Mouse (Mus musculus) stomach, postnatal 0 days (tissue): Measurements from ENCODE around the gene Man2b1. TPM values are rescaled to one million over a fixed set of nuclear protein-coding genes. Genes with fewer than 3 reads are reported as not detected.

Experiments
- ATAC-seq: fragments of 200-750 bp; cut with Nextera tagmentation; 2 replicates; pipeline ENCODE4 v1.8.0; 2017; ENCODE audit not compliant: low FRiP score, low TSS enrichment
- DNase-seq: peaks from one replicate; pipeline ENCODE4 v3.0.0-alpha.2; 2016; ENCODE audit warnings: low spot score
- H3K27ac ChIP-seq: fragments of 300-500 bp; sonication (generic); replicated peaks from 2 replicates; pipeline ENCODE4 v1.5.1; 2014; ENCODE audit warnings: mild to moderate bottlenecking, control low read depth
- H3K27me3 ChIP-seq: fragments of 300-500 bp; sonication (generic); 2 replicates; pipeline ENCODE4 v1.6.1; 2014; ENCODE audit warnings: low read length; ENCODE audit not compliant: control insufficient read depth, insufficient read depth
- H3K36me3 ChIP-seq: fragments of 300-500 bp; sonication (generic); 2 replicates; pipeline ENCODE4 v1.6.1; 2014; ENCODE audit warnings: low read length, mixed read lengths; ENCODE audit not compliant: control insufficient read depth, insufficient read depth
- H3K4me1 ChIP-seq: fragments of 300-500 bp; sonication (generic); replicated peaks from 2 replicates; pipeline ENCODE4 v1.6.1; 2014; ENCODE audit warnings: antibody characterized with exemption; ENCODE audit not compliant: control insufficient read depth, insufficient read depth
- H3K4me2 ChIP-seq: fragments of 300-500 bp; sonication (generic); replicated peaks from 2 replicates; pipeline ENCODE4 v1.6.1; 2014; ENCODE audit warnings: low read depth, mild to moderate bottlenecking, control low read depth, moderate library complexity
- H3K4me3 ChIP-seq: fragments of 300-500 bp; sonication (generic); 2 replicates; pipeline ENCODE4 v1.5.1; 2014; ENCODE audit warnings: low read depth, low read length, control low read depth
- H3K9ac ChIP-seq: fragments of 300-500 bp; sonication (generic); 2 replicates; pipeline ENCODE4 v1.6.1; 2014; ENCODE audit warnings: mild to moderate bottlenecking, low read length, control low read depth, mixed read lengths
- H3K9me3 ChIP-seq: fragments of 300-500 bp; sonication (generic); 2 replicates; pipeline ENCODE4 v1.6.1; 2016; ENCODE audit warnings: low read length; ENCODE audit not compliant: control insufficient read depth
- CTCF ChIP-seq: IDR thresholded peaks from 2 replicates; pipeline ENCODE4 v1.5.1; 2016; ENCODE audit warnings: antibody characterized with exemption, low read depth, mild to moderate bottlenecking, moderate library complexity
- EP300 ChIP-seq: optimal IDR thresholded peaks from 2 replicates; pipeline ENCODE3; 2016; ENCODE audit warnings: antibody characterized with exemption
- WGBS: fragments of 180-500 bp; shearing (Covaris S2); extraction: QIAGEN DNeasy Blood & Tissue Kit; methylation state at CpG from one replicate; pipeline ENCODE4 v1.1.7; 2014; 5-methylcytosine and 5-hydroxymethylcytosine counted together
- polyA plus RNA-seq: library from polyadenylated mRNA; unstranded; fragments of >200 nt; fragmentation: Nextera tagmentation; extraction: Ambion mirVana; gene quantifications from 2 replicates; pipeline ENCODE4 v1.2.1, GENCODE M21; 2015

The Man2b1 gene
- polyA plus RNA-seq, 1 experiment from 2014 or later, result 29.1 TPM

DNA sequence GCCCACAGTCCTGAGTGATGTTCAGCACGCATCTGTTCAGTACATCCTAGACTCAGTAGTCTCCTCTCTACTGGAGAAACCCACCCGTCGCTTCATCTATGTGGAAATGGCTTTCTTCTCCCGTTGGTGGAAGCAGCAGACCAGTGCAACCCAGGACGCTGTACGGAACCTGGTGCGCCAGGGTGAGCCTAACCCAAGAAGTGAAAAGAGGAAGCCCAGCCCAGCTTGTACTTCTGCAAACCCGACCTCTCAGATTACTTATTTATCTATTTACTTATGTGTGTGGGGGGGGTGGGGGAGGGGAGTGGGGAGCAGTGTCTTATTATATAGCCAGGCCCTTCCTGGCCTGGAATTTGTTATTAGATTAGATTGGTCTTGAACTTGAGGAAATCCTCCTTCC lies 1.6 kb downstream of the Man2b1 start:
- no peaks in the 10 kb centered on the region for H3K9me3 ChIP-seq
- peaks cover 12% of the 10 kb centered on the region; the same call in 1 of the 2 replicates for H3K36me3 ChIP-seq
- no peak overlapping the region for H3K27ac ChIP-seq
- no peak overlapping the region for H3K4me3 ChIP-seq
- WGBS, result 76% methylated on average over 8 of the region's 8 CpGs
- H3K27me3 ChIP-seq, result no peaks in the 10 kb centered on the region
- H3K4me2 ChIP-seq, result no peak overlapping the region
- no peak overlapping the region for H3K9ac ChIP-seq
- no peak for DNase-seq
- H3K4me1 ChIP-seq, result peaks cover 5% of the 10 kb centered on the region; the same call in 1 of the 2 replicates
- no peak for TF ChIP-seq EP300
- no peak for TF ChIP-seq CTCF
- no peak for ATAC-seq

DNA sequence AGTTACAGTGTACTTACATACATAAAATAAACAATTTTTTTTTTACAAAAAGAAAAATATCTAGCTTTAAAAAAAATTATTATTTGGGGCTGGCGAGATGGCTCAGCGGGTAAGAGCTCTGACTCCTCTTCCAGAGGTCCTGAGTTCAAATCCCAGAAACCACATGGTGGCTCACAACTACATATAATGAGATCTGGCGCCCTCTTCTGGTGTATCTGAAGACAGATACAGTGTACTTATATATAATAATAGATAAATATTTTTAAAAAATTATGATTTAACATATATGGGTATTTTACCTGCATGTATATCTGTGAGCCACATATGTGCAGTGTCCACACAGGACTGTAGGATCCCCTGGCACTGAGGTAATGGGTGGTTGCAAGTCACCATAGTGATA lies 3.2 kb downstream of the Man2b1 start:
- no peak overlapping the region for H3K9ac ChIP-seq
- H3K9me3 ChIP-seq, result no peaks in the 10 kb centered on the region
- H3K36me3 ChIP-seq, result peaks cover 12% of the 10 kb centered on the region; the same call in 1 of the 2 replicates
- H3K4me2 ChIP-seq, result no peak overlapping the region
- H3K27ac ChIP-seq, result no peak overlapping the region
- H3K4me1 ChIP-seq, result peaks cover 5% of the 10 kb centered on the region; the same call in 1 of the 2 replicates
- no peaks in the 10 kb centered on the region for H3K27me3 ChIP-seq
- 82% methylated on average over 3 of the region's 3 CpGs for WGBS
- no peak overlapping the region for H3K4me3 ChIP-seq
- no peak for DNase-seq
- TF ChIP-seq CTCF (peak; percentile 38), EP300 (no peak)
- ATAC-seq, result no peak

DNA sequence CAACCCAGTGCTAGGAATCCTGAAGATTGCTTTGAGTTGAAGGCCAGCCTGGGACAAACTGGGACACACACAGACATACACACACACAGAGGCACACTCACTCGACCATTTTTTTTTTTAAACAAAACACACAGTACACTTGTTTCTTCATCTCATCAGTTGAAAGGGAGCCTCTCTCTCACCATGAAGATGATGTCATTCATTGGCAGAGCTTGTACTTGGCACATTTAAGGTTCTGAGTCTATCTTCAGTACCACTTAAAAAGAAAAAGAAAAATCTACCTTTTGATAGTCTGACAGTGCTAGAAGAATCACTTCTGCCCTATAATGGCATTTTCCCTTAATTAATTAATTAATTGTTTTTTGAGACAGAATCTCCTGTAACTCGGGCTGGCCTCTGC lies 5.7 kb downstream of the Man2b1 start:
- TF ChIP-seq CTCF, result no peak
- H3K9ac ChIP-seq, result no peak overlapping the region
- H3K9me3 ChIP-seq, result no peaks in the 10 kb centered on the region
- no peak overlapping the region for H3K4me2 ChIP-seq
- no peak for DNase-seq
- 73% methylated on average over 2 of the region's 2 CpGs for WGBS
- peaks cover 17% of the 10 kb centered on the region; the same call in 1 of the 2 replicates for H3K36me3 ChIP-seq
- no peaks in the 10 kb centered on the region for H3K27me3 ChIP-seq
- no peak for ATAC-seq
- H3K27ac ChIP-seq, result no peak overlapping the region
- H3K4me3 ChIP-seq, result no peak overlapping the region
- H3K4me1 ChIP-seq, result 0 out of 2 replicates have a peak, but pooled peaks cover under 1% of the 10 kb centered on the region

DNA sequence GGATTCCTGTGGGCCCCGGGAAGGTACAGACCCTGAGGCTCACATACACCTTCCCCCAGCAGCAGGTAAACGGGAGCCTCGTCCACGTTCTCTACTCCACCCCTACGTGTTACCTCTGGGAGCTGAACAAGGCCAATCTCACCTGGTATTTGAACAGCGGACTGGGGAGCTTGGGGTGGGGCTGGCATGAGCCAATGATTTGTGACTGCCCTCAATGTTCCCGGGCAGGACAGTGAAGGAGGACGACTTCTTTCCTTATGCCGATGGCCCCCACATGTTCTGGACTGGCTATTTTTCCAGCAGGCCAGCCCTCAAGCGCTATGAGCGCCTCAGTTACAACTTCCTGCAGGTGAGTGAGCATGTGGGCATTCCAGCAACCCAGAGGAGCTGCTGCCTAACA lies 7.8 kb downstream of the Man2b1 start:
- 81% methylated on average over 11 of the region's 11 CpGs for WGBS
- Histone ChIP-seq H3K9me3 (no peaks in the 10 kb centered on the region), H3K9ac (no peak overlapping the region), H3K27me3 (no peaks in the 10 kb centered on the region), H3K4me2 (no peak overlapping the region), H3K36me3 (peaks cover 14% of the 10 kb centered on the region), H3K4me1 (no peaks in the 10 kb centered on the region), H3K4me3 (no peak overlapping the region), H3K27ac (no peak overlapping the region)
- no peak for DNase-seq
- TF ChIP-seq EP300 (no peak), CTCF (no peak)
- no peak for ATAC-seq

DNA sequence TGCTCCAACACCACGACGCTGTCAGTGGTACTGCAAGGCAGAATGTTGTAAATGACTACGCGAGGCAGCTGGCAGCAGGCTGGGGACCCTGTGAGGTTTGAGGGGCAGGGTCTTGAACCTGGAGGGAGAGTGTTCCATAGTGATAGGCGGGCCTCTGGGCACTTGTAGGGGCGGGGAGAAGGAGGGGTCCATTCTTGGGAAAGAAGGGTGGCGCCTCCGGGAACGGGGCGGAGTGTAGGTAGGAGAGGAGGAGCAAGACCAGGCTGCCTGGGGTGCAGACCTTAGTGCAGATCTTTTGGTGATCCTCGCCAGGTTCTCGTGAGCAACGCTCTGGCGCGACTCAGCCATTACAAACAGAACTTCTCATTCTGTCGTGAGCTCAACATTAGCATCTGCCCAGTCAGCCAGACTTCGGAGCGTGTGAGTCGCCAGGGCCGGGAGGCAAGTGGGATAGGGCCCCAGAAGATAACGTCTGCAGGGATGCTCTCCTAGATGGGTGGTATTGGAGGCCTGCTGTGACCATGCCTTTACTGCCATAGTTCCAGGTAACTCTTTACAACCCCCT lies 8.5 kb downstream of the Man2b1 start:
- peak; percentile 43; the same call in 1 of the 2 replicates for ATAC-seq
- Histone ChIP-seq H3K9me3 (no peaks in the 10 kb centered on the region), H3K36me3 (peaks cover 14% of the 10 kb centered on the region), H3K27ac (no peak overlapping the region), H3K27me3 (no peaks in the 10 kb centered on the region), H3K4me3 (no peak overlapping the region), H3K9ac (no peak overlapping the region), H3K4me1 (no peaks in the 10 kb centered on the region), H3K4me2 (no peak overlapping the region)
- WGBS, result 39% methylated on average over 21 of the region's 21 CpGs
- TF ChIP-seq CTCF (no peak), EP300 (no peak)
- no peak for DNase-seq

DNA sequence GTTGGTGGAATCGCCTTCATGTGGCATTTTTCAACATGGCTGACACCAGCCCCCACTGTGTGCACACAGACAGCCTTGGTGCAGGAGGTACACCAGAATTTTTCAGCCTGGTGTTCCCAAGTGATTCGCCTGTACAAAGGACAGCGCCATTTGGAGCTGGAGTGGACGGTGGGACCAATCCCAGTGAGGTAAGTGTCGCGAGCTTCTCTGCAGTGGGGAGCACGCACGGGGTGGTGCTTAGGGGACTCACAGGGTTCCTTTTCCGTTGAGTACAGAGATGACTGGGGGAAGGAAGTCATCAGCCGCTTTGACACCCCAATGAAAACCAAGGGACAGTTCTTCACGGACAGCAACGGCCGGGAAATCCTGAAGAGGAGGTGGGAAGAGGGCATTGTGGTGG lies 12.0 kb downstream of the Man2b1 start:
- 92% methylated on average over 13 of the region's 13 CpGs for WGBS
- Histone ChIP-seq H3K4me2 (no peak overlapping the region), H3K9ac (no peak overlapping the region), H3K27me3 (no peaks in the 10 kb centered on the region), H3K27ac (no peak overlapping the region), H3K4me3 (no peak overlapping the region), H3K36me3 (peaks cover 8% of the 10 kb centered on the region), H3K4me1 (no peaks in the 10 kb centered on the region), H3K9me3 (no peaks in the 10 kb centered on the region)
- no peak for TF ChIP-seq CTCF
- no peak for TF ChIP-seq EP300
- ATAC-seq, result no peak
- no peak for DNase-seq
